Mouse (Mus musculus) small intestine, adult 2 months (tissue): Measurements from ENCODE around the gene Scml4.

Experiments used
- CTCF ChIP-seq: fragments of 200-500 bp; IDR thresholded peaks from 2 replicates; pipeline ENCODE4 v1.5.1; 2012; ENCODE audit warnings: low read depth, mild to moderate bottlenecking, control low read depth, inconsistent platforms, low read length, moderate library complexity, mixed read lengths; ENCODE audit not compliant: insufficient replicate concordance, insufficient read length; ENCODE audit errors: extremely low read depth
- POLR2A ChIP-seq: fragments of 200-500 bp; IDR thresholded peaks from 2 replicates; pipeline ENCODE4 v1.6.1; 2012; ENCODE audit warnings: low read depth, mild to moderate bottlenecking, control low read depth, inconsistent platforms, low read length, moderate library complexity

DNA sequence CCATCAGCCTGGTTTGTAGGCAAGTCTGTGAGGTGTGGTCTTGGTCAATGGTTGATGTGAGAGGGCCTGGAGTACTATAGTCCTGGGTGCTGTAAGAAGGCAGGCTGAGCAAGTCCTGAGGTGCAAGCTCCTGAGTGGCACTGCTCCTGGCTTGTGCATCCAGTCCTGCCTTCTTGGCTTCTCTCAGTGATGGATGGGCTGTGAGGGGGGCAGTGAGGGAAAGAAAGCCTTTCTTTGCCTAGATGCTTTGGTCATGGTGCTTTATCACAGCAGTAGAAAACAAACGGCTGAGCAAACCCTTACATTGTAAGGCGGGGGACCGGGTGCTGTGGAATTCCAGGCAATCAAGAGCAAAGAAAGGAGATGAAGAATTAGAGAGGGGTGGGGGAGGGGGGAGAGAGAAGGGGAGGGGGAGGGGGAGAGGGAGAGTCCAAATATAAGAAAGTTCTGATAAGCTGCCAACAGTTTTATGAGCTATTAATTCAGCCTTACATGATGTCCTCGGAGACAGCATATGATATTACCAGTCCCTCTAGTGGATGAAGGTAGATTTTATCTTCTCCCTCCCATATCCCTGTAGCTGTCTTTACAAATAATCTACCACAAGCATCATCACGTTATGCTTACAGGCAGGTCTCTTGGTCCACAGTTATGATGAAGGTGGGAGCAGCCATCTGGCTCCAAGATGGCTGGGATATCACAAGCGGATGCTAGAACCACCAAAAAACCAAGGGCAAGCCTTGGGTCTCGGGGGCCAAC, 121.0 kb downstream of the Scml4 start:
- TF ChIP-seq POLR2A (no peak), CTCF (no peak)
